Mouse (Mus musculus) liver, embryonic 12.5 days (tissue): ENCODE measurements around the gene Fbn1. TPM values are rescaled to one million over a fixed set of nuclear protein-coding genes. Genes with fewer than 3 reads are reported as not detected.

Experiments
- ATAC-seq: fragments of 200-750 bp; cut with Nextera tagmentation; 2 replicates; pipeline ENCODE4 v1.8.0; 2017; ENCODE audit warnings: moderate number of reproducible peaks, mild to moderate bottlenecking, moderate library complexity
- H3K27ac ChIP-seq: fragments of 300-500 bp; sonication (generic); 2 replicates; pipeline ENCODE4 v1.5.1; 2016; ENCODE audit warnings: mild to moderate bottlenecking
- H3K27me3 ChIP-seq: fragments of 300-500 bp; sonication (generic); replicated peaks from 2 replicates; pipeline ENCODE4 v1.6.1; 2016; ENCODE audit warnings: mild to moderate bottlenecking, moderate library complexity
- H3K36me3 ChIP-seq: fragments of 300-500 bp; sonication (generic); 2 replicates; pipeline ENCODE4 v1.6.1; 2016; ENCODE audit warnings: mild to moderate bottlenecking, moderate library complexity
- H3K4me1 ChIP-seq: fragments of 300-500 bp; sonication (generic); 2 replicates; pipeline ENCODE4 v1.6.1; 2016
- H3K4me2 ChIP-seq: fragments of 300-500 bp; sonication (generic); 2 replicates; pipeline ENCODE4 v1.6.1; 2016; ENCODE audit warnings: mild to moderate bottlenecking, moderate library complexity
- H3K4me3 ChIP-seq: fragments of 300-500 bp; sonication (generic); 2 replicates; pipeline ENCODE4 v1.5.1; 2016; ENCODE audit warnings: mild to moderate bottlenecking, moderate library complexity
- H3K9ac ChIP-seq: fragments of 300-500 bp; sonication (generic); 2 replicates; pipeline ENCODE4 v1.6.1; 2016; ENCODE audit warnings: mild to moderate bottlenecking, moderate library complexity
- H3K9me3 ChIP-seq: fragments of 300-500 bp; sonication (generic); replicated peaks from 2 replicates; pipeline ENCODE4 v1.6.1; 2016; ENCODE audit warnings: mild to moderate bottlenecking, moderate library complexity
- WGBS: fragments of 180-500 bp; shearing (Covaris S2); methylation state at CpG from one replicate; pipeline ENCODE4 v1.1.7; 2016; ENCODE audit not compliant: insufficient replicate concordance; 5-methylcytosine and 5-hydroxymethylcytosine counted together
- polyA plus RNA-seq: library from polyadenylated mRNA; unstranded; fragments of >200 nt; fragmentation: Nextera tagmentation; extraction: Ambion mirVana; gene quantifications from 2 replicates; pipeline ENCODE4 v1.2.1, GENCODE M21; 2016

Gene Fbn1
- polyA plus RNA-seq, 1 experiment from 2014 or later, result 2.4 TPM

- H3K27ac ChIP-seq, result no peak overlapping the region
- no peaks in the 10 kb centered on the region for H3K9me3 ChIP-seq
- H3K4me1 ChIP-seq, result no peaks in the 10 kb centered on the region
- H3K36me3 ChIP-seq, result no peaks in the 10 kb centered on the region
- WGBS, result 47% methylated on average over 6 of the region's 6 CpGs
- H3K4me2 ChIP-seq, result no peak overlapping the region
- H3K9ac ChIP-seq, result no peak overlapping the region
- H3K27me3 ChIP-seq, result no peaks in the 10 kb centered on the region
- H3K4me3 ChIP-seq, result no peak overlapping the region
- ATAC-seq, result no peak
Measured at GRCm38 (mm10) chr2:125321071-125321470, 186.7 kb downstream of the Fbn1 start.

- WGBS, result 74% methylated on average over 8 of the region's 8 CpGs
- no peak overlapping the region for H3K4me3 ChIP-seq
Measured at GRCm38 (mm10) chr2:125319651-125320050, 188.1 kb downstream of the Fbn1 start.

GRCm38 (mm10) chr2:125318371-125319061, 189.3 kb downstream of the Fbn1 start:
- ATAC-seq, result no peak

More at GRCm38 (mm10) chr2:125319651-125320050, 188.1 kb downstream of the Fbn1 start:
- Histone ChIP-seq H3K9me3 (no peaks in the 10 kb centered on the region), H3K36me3 (no peaks in the 10 kb centered on the region), H3K9ac (no peak overlapping the region), H3K27me3 (no peaks in the 10 kb centered on the region), H3K4me2 (no peak overlapping the region), H3K27ac (no peak overlapping the region), H3K4me1 (no peaks in the 10 kb centered on the region)
- ATAC-seq, result no peak

GRCm38 (mm10) chr2:125315203-125315602, 192.6 kb downstream of the Fbn1 start:
- H3K36me3 ChIP-seq, result no peaks in the 10 kb centered on the region
- 61% methylated on average over 3 of the region's 3 CpGs for WGBS
- H3K4me1 ChIP-seq, result no peaks in the 10 kb centered on the region
- ATAC-seq, result no peak
- no peak overlapping the region for H3K4me2 ChIP-seq
- H3K4me3 ChIP-seq, result no peak overlapping the region
- H3K27me3 ChIP-seq, result no peaks in the 10 kb centered on the region
- no peak overlapping the region for H3K9ac ChIP-seq
- no peak overlapping the region for H3K27ac ChIP-seq
- no peaks in the 10 kb centered on the region for H3K9me3 ChIP-seq

More at GRCm38 (mm10) chr2:125318371-125319061, 189.3 kb downstream of the Fbn1 start:
- Histone ChIP-seq H3K4me3 (no peak overlapping the region), H3K36me3 (no peaks in the 10 kb centered on the region), H3K27ac (no peak overlapping the region), H3K27me3 (no peaks in the 10 kb centered on the region), H3K9ac (no peak overlapping the region), H3K9me3 (no peaks in the 10 kb centered on the region), H3K4me1 (no peaks in the 10 kb centered on the region), H3K4me2 (no peak overlapping the region)
- 50% methylated on average over 5 of the region's 5 CpGs for WGBS

- Histone ChIP-seq H3K4me1 (no peaks in the 10 kb centered on the region), H3K27ac (no peak overlapping the region), H3K36me3 (no peaks in the 10 kb centered on the region), H3K4me3 (no peak overlapping the region), H3K27me3 (no peaks in the 10 kb centered on the region), H3K4me2 (no peak overlapping the region), H3K9me3 (no peaks in the 10 kb centered on the region), H3K9ac (no peak overlapping the region)
- ATAC-seq, result no peak
- 78% methylated on average over 16 of the region's 16 CpGs for WGBS
Measured at GRCm38 (mm10) chr2:125314169-125314925, 193.4 kb downstream of the Fbn1 start.

GRCm38 (mm10) chr2:125309710-125310109, 198.1 kb downstream of the Fbn1 start:
- H3K9ac ChIP-seq, result no peak overlapping the region
- H3K4me2 ChIP-seq, result no peak overlapping the region
- H3K27ac ChIP-seq, result no peak overlapping the region
- H3K4me1 ChIP-seq, result no peaks in the 10 kb centered on the region
- no peak overlapping the region for H3K4me3 ChIP-seq
- no peaks in the 10 kb centered on the region for H3K27me3 ChIP-seq
- 49% methylated on average over 10 of the region's 10 CpGs for WGBS
- H3K9me3 ChIP-seq, result no peaks in the 10 kb centered on the region
- H3K36me3 ChIP-seq, result 0 out of 2 replicates have a peak, but pooled peaks cover 3% of the 10 kb centered on the region
- ATAC-seq, result no peak

GRCm38 (mm10) chr2:125305671-125306070, 202.1 kb downstream of the Fbn1 start:
- ATAC-seq, result no peak
- 62% methylated on average over 3 of the region's 3 CpGs for WGBS
- no peaks in the 10 kb centered on the region for H3K27me3 ChIP-seq
- H3K9ac ChIP-seq, result no peak overlapping the region
- no peaks in the 10 kb centered on the region for H3K4me1 ChIP-seq
- no peak overlapping the region for H3K4me3 ChIP-seq
- H3K36me3 ChIP-seq, result 0 out of 2 replicates have a peak, but pooled peaks cover 3% of the 10 kb centered on the region
- no peak overlapping the region for H3K4me2 ChIP-seq
- no peak overlapping the region for H3K27ac ChIP-seq
- H3K9me3 ChIP-seq, result no peaks in the 10 kb centered on the region

GRCm38 (mm10) chr2:125304746-125305145, 203.0 kb downstream of the Fbn1 start:
- Histone ChIP-seq H3K27me3 (no peaks in the 10 kb centered on the region), H3K9ac (no peak overlapping the region), H3K4me1 (no peaks in the 10 kb centered on the region), H3K36me3 (0 out of 2 replicates have a peak, but pooled peaks cover 3% of the 10 kb centered on the region), H3K9me3 (no peaks in the 10 kb centered on the region), H3K27ac (no peak overlapping the region), H3K4me3 (no peak overlapping the region), H3K4me2 (no peak overlapping the region)
- ATAC-seq, result no peak
- WGBS, result 85% methylated on average over 3 of the region's 3 CpGs

- H3K4me3 ChIP-seq, result no peak overlapping the region
- H3K27me3 ChIP-seq, result no peaks in the 10 kb centered on the region
- no peaks in the 10 kb centered on the region for H3K4me1 ChIP-seq
- no peak overlapping the region for H3K27ac ChIP-seq
- ATAC-seq, result no peak
- WGBS, result 49% methylated on average over 5 of the region's 5 CpGs
- no peak overlapping the region for H3K4me2 ChIP-seq
- H3K9me3 ChIP-seq, result no peaks in the 10 kb centered on the region
- H3K9ac ChIP-seq, result no peak overlapping the region
- no peaks in the 10 kb centered on the region for H3K36me3 ChIP-seq
Measured at GRCm38 (mm10) chr2:125303764-125304384, 203.9 kb downstream of the Fbn1 start.

GRCm38 (mm10) chr2:125302625-125302924, 205.2 kb downstream of the Fbn1 start:
- WGBS, result 82% methylated on average over 8 of the region's 8 CpGs
- H3K27me3 ChIP-seq, result no peaks in the 10 kb centered on the region
- no peaks in the 10 kb centered on the region for H3K9me3 ChIP-seq
- H3K9ac ChIP-seq, result no peak overlapping the region
- H3K27ac ChIP-seq, result no peak overlapping the region
- H3K4me2 ChIP-seq, result no peak overlapping the region
- ATAC-seq, result no peak
- no peaks in the 10 kb centered on the region for H3K4me1 ChIP-seq
- no peak overlapping the region for H3K4me3 ChIP-seq
- H3K36me3 ChIP-seq, result no peaks in the 10 kb centered on the region

GRCm38 (mm10) chr2:125301877-125302624, 205.7 kb downstream of the Fbn1 start:
- Histone ChIP-seq H3K4me1 (no peaks in the 10 kb centered on the region), H3K4me3 (no peak overlapping the region), H3K27ac (no peak overlapping the region), H3K36me3 (no peaks in the 10 kb centered on the region), H3K9ac (no peak overlapping the region), H3K9me3 (no peaks in the 10 kb centered on the region), H3K27me3 (no peaks in the 10 kb centered on the region), H3K4me2 (no peak overlapping the region)
- 54% methylated on average over 9 of the region's 9 CpGs for WGBS
- ATAC-seq, result no peak

GRCm38 (mm10) chr2:125298841-125299240, 209.0 kb downstream of the Fbn1 start:
- 86% methylated on average over 1 of the region's 1 CpGs for WGBS
- no peaks in the 10 kb centered on the region for H3K9me3 ChIP-seq
- H3K4me2 ChIP-seq, result no peak overlapping the region
- H3K27ac ChIP-seq, result no peak overlapping the region
- ATAC-seq, result no peak
- H3K27me3 ChIP-seq, result no peaks in the 10 kb centered on the region
- H3K4me1 ChIP-seq, result no peaks in the 10 kb centered on the region
- no peak overlapping the region for H3K4me3 ChIP-seq
- no peaks in the 10 kb centered on the region for H3K36me3 ChIP-seq
- no peak overlapping the region for H3K9ac ChIP-seq
